Mouse (Mus musculus): Measurements from ENCODE around the gene Olfr613. TPM values are rescaled to one million over a fixed set of nuclear protein-coding genes. Genes with fewer than 3 reads are reported as not detected.

Olfr613 gene
- polyA plus RNA-seq, 1 experiment from 2014 or later: not detected

DNA sequence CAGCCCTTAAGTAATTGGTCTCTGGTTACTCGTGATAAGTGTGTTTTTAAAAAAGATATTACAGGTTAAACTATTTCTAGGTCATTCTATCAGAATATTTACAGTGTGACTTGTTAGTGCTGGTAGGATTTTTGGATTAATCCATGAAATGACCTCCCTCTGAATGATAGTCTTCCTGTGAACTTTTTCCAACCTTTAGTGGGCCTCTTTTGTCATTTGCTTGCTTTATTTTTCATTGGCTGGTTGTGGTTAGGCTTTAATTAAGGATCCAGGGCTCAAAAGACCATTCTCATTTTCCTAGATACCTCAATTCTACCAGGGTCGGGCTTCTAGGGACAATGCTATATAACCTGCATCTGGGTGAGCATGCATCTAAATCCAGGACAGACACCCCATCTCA is 41.9 kb downstream of the Olfr613 start, which contains the start of gene Olfr618:
TSS of gene Olfr618 (plus strand) at position 301 of the 400 bp plus-strand sequence.
- Histone ChIP-seq H3K4me1 (ENCODE audit: insufficient read depth) (no peaks in the 10 kb centered on the region), H3K4me2 (no peak within 1 kb of the TSS), H3K27me3 (ENCODE audit: insufficient read depth, low read length) (no peaks in the 10 kb centered on the region), H3K27ac (ENCODE audit: low read depth) (no peak within 1 kb of the TSS), H3K9ac (no peak within 1 kb of the TSS), H3K36me3 (ENCODE audit: insufficient read depth) (no peaks in the 10 kb centered on the region), H3K4me3 (ENCODE audit: low read depth, low read length) (no peak within 1 kb of the TSS), H3K9me3 (ENCODE audit: low read depth, low read length) (no peaks in the 10 kb centered on the region)
- no peak for DNase-seq
- TF ChIP-seq CTCF (IDR thresholded peaks at IDR 0.05; ENCODE audit: low read depth): no peak
- ATAC-seq (ENCODE audit: insufficient read depth): no peak
- 52% methylated on average over 2 of the region's 2 CpGs for WGBS

DNA sequence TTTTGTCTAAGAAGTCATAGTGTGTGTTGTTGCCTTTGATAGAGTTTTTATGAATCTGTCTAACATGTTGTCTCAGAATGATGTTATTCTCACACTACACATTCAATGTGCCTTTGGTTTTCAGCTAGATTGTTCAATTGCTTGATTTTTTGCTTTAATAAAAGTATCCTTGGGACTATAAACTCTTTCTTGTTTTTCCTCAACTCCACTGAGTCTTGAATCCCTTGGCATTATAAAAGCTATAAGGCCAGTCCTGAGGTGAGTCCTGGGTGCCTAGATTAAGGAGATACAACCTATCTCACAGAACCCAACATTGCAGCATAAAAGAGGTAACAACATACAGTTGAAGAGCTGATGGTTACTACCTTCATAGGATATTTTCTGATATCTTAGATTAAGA is 52.4 kb downstream of the Olfr613 start, which contains the start of gene Olfr619:
TSS of gene Olfr619 (plus strand) at position 301 of the 400 bp plus-strand sequence.
- Histone ChIP-seq H3K4me3 (ENCODE audit: low read depth, low read length) (no peak within 1 kb of the TSS), H3K36me3 (ENCODE audit: insufficient read depth) (no peaks in the 10 kb centered on the region), H3K9ac (no peak within 1 kb of the TSS), H3K4me1 (ENCODE audit: insufficient read depth) (no peaks in the 10 kb centered on the region), H3K4me2 (no peak within 1 kb of the TSS), H3K27me3 (ENCODE audit: insufficient read depth, low read length) (no peaks in the 10 kb centered on the region), H3K27ac (ENCODE audit: low read depth) (no peak within 1 kb of the TSS), H3K9me3 (ENCODE audit: low read depth, low read length) (no peaks in the 10 kb centered on the region)
- TF ChIP-seq CTCF (IDR thresholded peaks at IDR 0.05; ENCODE audit: low read depth): no peak
- DNase-seq (no peak), ATAC-seq (ENCODE audit: insufficient read depth) (no peak)

Small RNA genes lying within 50 kb of the gene (microRNA-seq; reads per million reads assigned to microRNA genes)
- not detected for gene Gm26506 (ENCODE audit: borderline number of aligned reads)

Other genes with a start within 250 kb of the Olfr613 start
- not detected in 2 replicates for gene Olfr596, start 242.4 kb upstream of the Olfr613 start, polyA plus RNA-seq (2014; fragmentation: Nextera tagmentation; extraction: Ambion mirVana)
- not detected in 2 replicates for gene Olfr597, start 231.8 kb upstream of the Olfr613 start, polyA plus RNA-seq (2014; fragmentation: Nextera tagmentation; extraction: Ambion mirVana)
- gene Olfr598, start 224.5 kb upstream of the Olfr613 start, polyA plus RNA-seq (2014; fragmentation: Nextera tagmentation; extraction: Ambion mirVana): not detected in 2 replicates
- not detected in 2 replicates for gene Olfr599, start 212.2 kb upstream of the Olfr613 start, polyA plus RNA-seq (2014; fragmentation: Nextera tagmentation; extraction: Ambion mirVana)
- gene Olfr600, start 198.4 kb upstream of the Olfr613 start, polyA plus RNA-seq (2014; fragmentation: Nextera tagmentation; extraction: Ambion mirVana): not detected in 2 replicates
- not detected in 2 replicates for gene Olfr601, start 185.4 kb upstream of the Olfr613 start, polyA plus RNA-seq (2014; fragmentation: Nextera tagmentation; extraction: Ambion mirVana)
- gene Olfr603, start 161.9 kb upstream of the Olfr613 start, polyA plus RNA-seq (2014; fragmentation: Nextera tagmentation; extraction: Ambion mirVana): not detected in 2 replicates
- not detected in 2 replicates for gene Usp17lc, start 133.0 kb upstream of the Olfr613 start, polyA plus RNA-seq (2014; fragmentation: Nextera tagmentation; extraction: Ambion mirVana)
- gene Olfr605, start 102.6 kb upstream of the Olfr613 start, polyA plus RNA-seq (2014; fragmentation: Nextera tagmentation; extraction: Ambion mirVana): not detected in 2 replicates
- gene Olfr606, start 99.0 kb upstream of the Olfr613 start, polyA plus RNA-seq (2014; fragmentation: Nextera tagmentation; extraction: Ambion mirVana): not detected in 2 replicates
- not detected in 2 replicates for gene Olfr607, start 83.9 kb upstream of the Olfr613 start, polyA plus RNA-seq (2014; fragmentation: Nextera tagmentation; extraction: Ambion mirVana)
- not detected in 2 replicates for gene Olfr608, start 78.2 kb upstream of the Olfr613 start, polyA plus RNA-seq (2014; fragmentation: Nextera tagmentation; extraction: Ambion mirVana)
- gene Olfr609, start 50.0 kb upstream of the Olfr613 start, polyA plus RNA-seq (2014; fragmentation: Nextera tagmentation; extraction: Ambion mirVana): not detected in 2 replicates
- not detected in 2 replicates for gene Olfr610, start 36.0 kb upstream of the Olfr613 start, polyA plus RNA-seq (2014; fragmentation: Nextera tagmentation; extraction: Ambion mirVana)
- gene Olfr611, start 27.2 kb upstream of the Olfr613 start, polyA plus RNA-seq (2014; fragmentation: Nextera tagmentation; extraction: Ambion mirVana): not detected in 2 replicates
- not detected in 2 replicates for gene Olfr612, start 5.4 kb upstream of the Olfr613 start, polyA plus RNA-seq (2014; fragmentation: Nextera tagmentation; extraction: Ambion mirVana)
- not detected in 2 replicates for gene Olfr615, start 8.0 kb downstream of the Olfr613 start, polyA plus RNA-seq (2014; fragmentation: Nextera tagmentation; extraction: Ambion mirVana)
- gene Olfr616, start 21.1 kb downstream of the Olfr613 start, polyA plus RNA-seq (2014; fragmentation: Nextera tagmentation; extraction: Ambion mirVana): not detected in 2 replicates
- gene Olfr617, start 25.0 kb downstream of the Olfr613 start, polyA plus RNA-seq (2014; fragmentation: Nextera tagmentation; extraction: Ambion mirVana): not detected in 2 replicates
- not detected in 2 replicates for gene Olfr618, start 42.0 kb downstream of the Olfr613 start, polyA plus RNA-seq (2014; fragmentation: Nextera tagmentation; extraction: Ambion mirVana)
- gene Olfr619, start 52.5 kb downstream of the Olfr613 start, polyA plus RNA-seq (2014; fragmentation: Nextera tagmentation; extraction: Ambion mirVana): not detected in 2 replicates
- not detected in 2 replicates for gene Olfr620, start 64.5 kb downstream of the Olfr613 start, polyA plus RNA-seq (2014; fragmentation: Nextera tagmentation; extraction: Ambion mirVana)
- gene Olfr622, start 94.6 kb downstream of the Olfr613 start, polyA plus RNA-seq (2014; fragmentation: Nextera tagmentation; extraction: Ambion mirVana): not detected in 2 replicates
- not detected in 2 replicates for gene Olfr623, start 115.6 kb downstream of the Olfr613 start, polyA plus RNA-seq (2014; fragmentation: Nextera tagmentation; extraction: Ambion mirVana)
- gene Olfr624, start 123.1 kb downstream of the Olfr613 start, polyA plus RNA-seq (2014; fragmentation: Nextera tagmentation; extraction: Ambion mirVana): 0.03 TPM in 1 of 2 replicates, not detected in the other
- not detected in 2 replicates for gene Olfr625-ps1, start 134.6 kb downstream of the Olfr613 start, polyA plus RNA-seq (2014; fragmentation: Nextera tagmentation; extraction: Ambion mirVana)
- not detected in 2 replicates for gene Olfr243, start 166.6 kb downstream of the Olfr613 start, polyA plus RNA-seq (2014; fragmentation: Nextera tagmentation; extraction: Ambion mirVana)
- not detected in 2 replicates for gene Olfr628, start 182.3 kb downstream of the Olfr613 start, polyA plus RNA-seq (2014; fragmentation: Nextera tagmentation; extraction: Ambion mirVana)
- gene Olfr629, start 196.9 kb downstream of the Olfr613 start, polyA plus RNA-seq (2014; fragmentation: Nextera tagmentation; extraction: Ambion mirVana): not detected in 2 replicates
- gene Olfr630, start 209.3 kb downstream of the Olfr613 start, polyA plus RNA-seq (2014; fragmentation: Nextera tagmentation; extraction: Ambion mirVana): not detected in 2 replicates
- gene Olfr69, start 223.5 kb downstream of the Olfr613 start, polyA plus RNA-seq (2014; fragmentation: Nextera tagmentation; extraction: Ambion mirVana): not detected in 2 replicates
- not detected in 2 replicates for gene Olfr68, start 231.6 kb downstream of the Olfr613 start, polyA plus RNA-seq (2014; fragmentation: Nextera tagmentation; extraction: Ambion mirVana)
- not detected in 2 replicates for gene Olfr67, start 243.7 kb downstream of the Olfr613 start, polyA plus RNA-seq (2014; fragmentation: Nextera tagmentation; extraction: Ambion mirVana)